Mouse (Mus musculus): ENCODE measurements around the gene Gpd2. TPM values are rescaled to one million over a fixed set of nuclear protein-coding genes. Genes with fewer than 3 reads are reported as not detected.

The Gpd2 gene
- total RNA-seq, 1 experiment = 56.2 TPM

DNA sequence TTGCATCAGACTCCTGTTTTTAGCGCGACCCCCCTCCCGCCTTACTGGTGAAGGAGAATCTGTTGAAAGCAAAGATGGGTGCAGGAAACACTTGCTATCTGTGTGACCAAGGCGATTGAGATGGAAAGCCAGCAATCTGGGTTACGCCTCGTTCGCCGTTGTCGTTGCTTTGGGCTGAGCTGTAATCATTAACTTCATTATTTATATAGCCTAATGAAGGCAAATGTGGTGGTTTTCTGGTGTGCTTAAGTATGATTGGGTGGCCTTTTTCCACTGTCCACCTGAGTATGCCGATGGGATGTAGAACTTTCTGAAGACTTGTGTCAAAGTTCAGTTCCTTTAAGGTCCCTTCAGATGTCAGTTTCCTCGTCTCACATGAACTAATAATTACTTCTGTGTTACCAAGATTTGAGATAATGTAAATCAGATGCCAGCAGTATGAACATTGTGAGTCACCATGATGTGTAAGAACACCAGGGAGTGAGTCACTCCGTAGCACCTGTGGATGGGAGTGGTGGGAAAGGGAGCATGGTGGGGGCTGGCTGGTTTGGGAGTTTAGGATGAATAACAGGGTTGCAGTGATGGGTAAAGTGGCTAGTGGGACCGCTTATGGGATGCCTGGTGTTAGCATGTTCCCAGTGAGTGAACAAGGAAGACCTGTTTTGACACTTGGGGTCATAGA lies 14.3 kb downstream of the Gpd2 start:
- TF ChIP-seq ZNF384 (IDR thresholded peaks at IDR 0.05; ENCODE audit: low read depth, low read length) (no peak), ZC3H11A (IDR thresholded peaks at IDR 0.05; ENCODE audit: borderline replicate concordance, low read depth, low read length) (no peak), CHD2 (IDR thresholded peaks at IDR 0.05; ENCODE audit: low read depth, low read length) (no peak), HCFC1 (IDR thresholded peaks at IDR 0.05; ENCODE audit: borderline replicate concordance, insufficient read depth, low read length) (no peak), MAFK (IDR thresholded peaks at IDR 0.05; ENCODE audit: insufficient read depth, low read depth, low read length) (no peak)
- H3K4me1 ChIP-seq (ENCODE audit: control insufficient read depth in 2 of 2, insufficient read depth in 2 of 2, low read length in 2 of 2, poor library complexity in 1 of 2) = peaks cover 12 to 31% of the 10 kb centered on the region in 2 experiments
- in situ Hi-C loops (cut with MboI; ENCODE audit: low sequenced_read_pairs in 2 of 2, unreplicated experiment in 2 of 2) = no loop called here
- DNase-seq (ENCODE audit: low read depth, low spot score) = no peak
- H3K27ac ChIP-seq (ENCODE audit: insufficient read depth, low read depth, low read length, poor library complexity, severe bottlenecking) = no peak overlapping the region
- H3K36me3 ChIP-seq (ENCODE audit: control insufficient read depth, insufficient read depth, low read length, poor library complexity, severe bottlenecking) = no peaks in the 10 kb centered on the region
- H3K9me3 ChIP-seq (ENCODE audit: control insufficient read depth, insufficient read depth, low read depth, low read length) = no peaks in the 10 kb centered on the region
- H3K4me3 ChIP-seq (ENCODE audit: insufficient read depth in 1 of 2, low read depth in 1 of 2, low read length in 2 of 2, poor library complexity in 1 of 2, severe bottlenecking in 1 of 2) = no peak overlapping the region
- H3K9ac ChIP-seq (ENCODE audit: insufficient read depth, low read depth, low read length, poor library complexity, severe bottlenecking) = no peak overlapping the region

DNA sequence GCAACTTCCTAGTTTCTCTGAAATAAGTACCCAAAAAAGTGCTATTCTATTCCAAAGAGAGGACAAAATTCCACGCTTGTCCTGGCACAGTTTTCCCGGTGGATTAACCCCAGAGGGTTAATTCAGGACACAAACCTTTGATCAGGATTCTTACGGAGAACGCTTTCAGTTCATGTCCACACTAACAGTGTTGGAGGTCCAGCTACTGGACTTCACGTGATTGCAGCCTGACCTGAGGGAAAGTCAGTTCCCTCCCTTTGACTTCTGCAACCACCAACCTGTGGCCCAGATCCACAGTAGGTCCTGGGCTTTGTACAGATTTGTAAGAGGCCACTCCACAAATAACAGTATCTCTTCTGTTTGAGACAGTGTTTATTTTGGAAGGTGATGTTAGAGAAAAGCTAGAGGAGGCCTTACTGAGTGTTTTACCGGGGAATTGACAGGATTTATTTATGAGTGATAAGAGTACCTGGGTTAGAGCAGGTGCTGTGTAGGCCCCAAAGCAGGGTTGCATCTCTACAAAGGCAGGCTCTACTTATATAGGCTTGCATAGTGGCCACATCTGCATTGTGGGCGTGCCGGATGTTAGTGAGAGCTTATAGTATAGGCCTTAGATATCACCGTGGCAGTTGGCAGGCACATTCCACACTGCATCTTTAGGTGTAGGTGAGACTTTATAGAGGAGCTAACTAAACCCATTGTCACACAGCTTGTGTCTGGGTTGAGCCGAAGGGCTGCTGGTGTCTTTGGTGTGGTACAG lies 15.3 kb downstream of the Gpd2 start:
- TF ChIP-seq CHD2 (IDR thresholded peaks at IDR 0.05; ENCODE audit: low read depth, low read length) (no peak), HCFC1 (IDR thresholded peaks at IDR 0.05; ENCODE audit: borderline replicate concordance, insufficient read depth, low read length) (no peak), MAFK (IDR thresholded peaks at IDR 0.05; ENCODE audit: insufficient read depth, low read depth, low read length) (no peak), ZC3H11A (IDR thresholded peaks at IDR 0.05; ENCODE audit: borderline replicate concordance, low read depth, low read length) (no peak), ZNF384 (IDR thresholded peaks at IDR 0.05; ENCODE audit: low read depth, low read length) (no peak)
- Histone ChIP-seq H3K4me3 (ENCODE audit: insufficient read depth in 1 of 2, low read depth in 1 of 2, low read length in 2 of 2, poor library complexity in 1 of 2, severe bottlenecking in 1 of 2) (no peak overlapping the region), H3K9ac (ENCODE audit: insufficient read depth, low read depth, low read length, poor library complexity, severe bottlenecking) (no peak overlapping the region), H3K9me3 (ENCODE audit: control insufficient read depth, insufficient read depth, low read depth, low read length) (no peaks in the 10 kb centered on the region), H3K27ac (ENCODE audit: insufficient read depth, low read depth, low read length, poor library complexity, severe bottlenecking) (no peak overlapping the region), H3K4me1 (ENCODE audit: control insufficient read depth in 2 of 2, insufficient read depth in 2 of 2, low read length in 2 of 2, poor library complexity in 1 of 2) (peaks cover 14 to 32% of the 10 kb centered on the region in 2 experiments), H3K36me3 (ENCODE audit: control insufficient read depth, insufficient read depth, low read length, poor library complexity, severe bottlenecking) (no peaks in the 10 kb centered on the region)
- in situ Hi-C loops (cut with MboI; ENCODE audit: low sequenced_read_pairs in 2 of 2, unreplicated experiment in 2 of 2) = no loop called here
- no peak for DNase-seq (ENCODE audit: low read depth, low spot score)

DNA sequence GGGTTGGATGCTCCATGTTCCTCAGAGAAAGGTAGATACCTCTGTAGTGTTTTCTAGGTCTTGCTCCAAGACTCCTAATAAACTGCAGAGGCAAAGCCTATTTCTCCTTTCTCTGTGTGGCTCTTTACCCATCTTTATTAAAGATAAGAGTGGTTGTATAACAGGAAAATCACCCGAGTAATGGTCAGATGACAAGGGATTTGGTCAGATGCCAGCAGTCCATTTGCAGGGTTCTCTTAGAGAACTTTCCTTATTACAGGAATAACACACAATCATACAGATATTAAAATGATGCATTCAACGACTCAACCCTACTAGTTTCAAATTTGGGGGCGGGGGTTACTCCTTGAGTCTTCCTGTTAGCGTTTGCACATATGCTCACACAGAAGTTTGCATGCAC lies 16.8 kb downstream of the Gpd2 start:
- DNase-seq (ENCODE audit: low read depth, low spot score) = no peak

DNA sequence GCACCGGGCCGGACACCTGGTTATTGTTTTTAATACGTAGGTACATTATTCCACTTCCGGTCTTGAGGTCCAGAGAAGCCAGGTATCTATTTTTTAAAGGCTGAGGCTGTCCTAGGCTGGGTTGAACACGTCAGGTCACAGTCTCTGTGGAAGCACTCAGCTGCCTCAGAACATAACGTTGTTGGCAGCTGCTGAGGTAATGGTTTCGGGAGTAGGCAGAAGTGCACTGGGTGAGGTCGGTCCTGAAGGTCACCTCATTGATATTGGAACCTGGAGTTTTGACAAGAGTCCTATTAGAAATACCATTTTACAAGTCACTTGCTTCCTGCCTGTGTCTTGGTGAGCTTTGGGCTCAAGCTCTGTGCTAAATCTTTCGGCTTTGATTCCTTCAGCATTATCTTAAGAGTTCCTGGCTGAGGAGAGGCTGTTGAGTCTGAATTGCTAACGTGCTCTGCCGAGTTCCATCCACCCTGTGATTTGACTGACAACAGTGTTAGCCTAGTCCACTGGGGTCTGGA lies 17.8 kb downstream of the Gpd2 start:
- no peak for DNase-seq (ENCODE audit: low read depth, low spot score)
- H3K4me3 ChIP-seq (ENCODE audit: insufficient read depth in 1 of 2, low read depth in 1 of 2, low read length in 2 of 2, poor library complexity in 1 of 2, severe bottlenecking in 1 of 2) = no peak overlapping the region
- H3K36me3 ChIP-seq (ENCODE audit: control insufficient read depth, insufficient read depth, low read length, poor library complexity, severe bottlenecking) = no peaks in the 10 kb centered on the region
- H3K27ac ChIP-seq (ENCODE audit: insufficient read depth, low read depth, low read length, poor library complexity, severe bottlenecking) = peak overlapping the region; percentile 70; the same call in 1 of the 2 replicates
- H3K9ac ChIP-seq (ENCODE audit: insufficient read depth, low read depth, low read length, poor library complexity, severe bottlenecking) = peak overlapping the region; percentile 2; the same call in 1 of the 2 replicates
- in situ Hi-C loops (cut with MboI; ENCODE audit: low sequenced_read_pairs in 2 of 2, unreplicated experiment in 2 of 2) = no loop called here
- TF ChIP-seq ZC3H11A (IDR thresholded peaks at IDR 0.05; ENCODE audit: borderline replicate concordance, low read depth, low read length) (no peak), CHD2 (IDR thresholded peaks at IDR 0.05; ENCODE audit: low read depth, low read length) (no peak), ZNF384 (IDR thresholded peaks at IDR 0.05; ENCODE audit: low read depth, low read length) (no peak), MAFK (IDR thresholded peaks at IDR 0.05; ENCODE audit: insufficient read depth, low read depth, low read length) (no peak), HCFC1 (IDR thresholded peaks at IDR 0.05; ENCODE audit: borderline replicate concordance, insufficient read depth, low read length) (no peak)
- peaks cover 14 to 38% of the 10 kb centered on the region in 2 experiments for H3K4me1 ChIP-seq (ENCODE audit: control insufficient read depth in 2 of 2, insufficient read depth in 2 of 2, low read length in 2 of 2, poor library complexity in 1 of 2)
- H3K9me3 ChIP-seq (ENCODE audit: control insufficient read depth, insufficient read depth, low read depth, low read length) = no peaks in the 10 kb centered on the region

More for the DNA sequence above, 16.8 kb downstream of the Gpd2 start:
- Histone ChIP-seq H3K9me3 (ENCODE audit: control insufficient read depth, insufficient read depth, low read depth, low read length) (no peaks in the 10 kb centered on the region), H3K9ac (ENCODE audit: insufficient read depth, low read depth, low read length, poor library complexity, severe bottlenecking) (no peak overlapping the region), H3K36me3 (ENCODE audit: control insufficient read depth, insufficient read depth, low read length, poor library complexity, severe bottlenecking) (no peaks in the 10 kb centered on the region), H3K4me1 (ENCODE audit: control insufficient read depth in 2 of 2, insufficient read depth in 2 of 2, low read length in 2 of 2, poor library complexity in 1 of 2) (peaks cover 14 to 38% of the 10 kb centered on the region in 2 experiments), H3K27ac (ENCODE audit: insufficient read depth, low read depth, low read length, poor library complexity, severe bottlenecking) (no peak overlapping the region), H3K4me3 (ENCODE audit: insufficient read depth in 1 of 2, low read depth in 1 of 2, low read length in 2 of 2, poor library complexity in 1 of 2, severe bottlenecking in 1 of 2) (no peak overlapping the region)
- TF ChIP-seq ZNF384 (IDR thresholded peaks at IDR 0.05; ENCODE audit: low read depth, low read length) = no peak
- TF ChIP-seq MAFK (IDR thresholded peaks at IDR 0.05; ENCODE audit: insufficient read depth, low read depth, low read length) = no peak
- no peak for TF ChIP-seq HCFC1 (IDR thresholded peaks at IDR 0.05; ENCODE audit: borderline replicate concordance, insufficient read depth, low read length)
- no peak for TF ChIP-seq ZC3H11A (IDR thresholded peaks at IDR 0.05; ENCODE audit: borderline replicate concordance, low read depth, low read length)
- no peak for TF ChIP-seq CHD2 (IDR thresholded peaks at IDR 0.05; ENCODE audit: low read depth, low read length)
- in situ Hi-C loops (cut with MboI; ENCODE audit: low sequenced_read_pairs in 2 of 2, unreplicated experiment in 2 of 2) = no loop called here

All from ES-E14 (cell line).